Mouse (Mus musculus) heart, postnatal 4 days (tissue): Measurements from ENCODE around the gene Mmp20. TPM values are rescaled to one million over a fixed set of nuclear protein-coding genes. Genes with fewer than 3 reads are reported as not detected.

ENCODE experiments used
- DNase-seq: peaks from one replicate; pipeline ENCODE4 v3.0.0; 2021
- total RNA-seq, 2 experiments: library from RNA; stranded (reverse); gene quantifications; 2 replicates each; pipeline ENCODE4 v1.2.3; 2021

The Mmp20 gene
- not detected for total RNA-seq

GRCm38 (mm10) chr9:7627931-7628330 lies at the start of gene Mmp20:
TSS of gene Mmp20 (plus strand) at chr9:7628231.
- DNase-seq: no peak

DNA sequence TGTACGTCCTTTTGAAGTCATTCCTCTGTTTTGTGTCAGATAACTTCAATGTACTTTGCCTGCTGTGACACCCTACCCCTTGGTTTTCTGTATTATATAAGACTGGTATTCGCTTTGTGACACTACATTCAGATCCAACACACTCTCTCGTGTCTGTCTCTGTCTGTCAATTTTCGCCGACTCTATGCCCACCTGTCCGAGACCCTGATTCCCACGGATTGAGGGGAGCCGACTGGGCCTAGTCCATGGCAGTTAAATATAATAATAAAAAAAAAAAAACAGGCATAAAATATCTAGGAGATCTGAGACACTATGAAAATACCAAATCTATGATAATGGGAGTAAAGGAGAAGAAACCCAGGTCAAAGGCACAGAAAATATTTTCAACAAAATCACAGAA lies 38.0 kb upstream of the Mmp20 start:
- no peak for DNase-seq

DNA sequence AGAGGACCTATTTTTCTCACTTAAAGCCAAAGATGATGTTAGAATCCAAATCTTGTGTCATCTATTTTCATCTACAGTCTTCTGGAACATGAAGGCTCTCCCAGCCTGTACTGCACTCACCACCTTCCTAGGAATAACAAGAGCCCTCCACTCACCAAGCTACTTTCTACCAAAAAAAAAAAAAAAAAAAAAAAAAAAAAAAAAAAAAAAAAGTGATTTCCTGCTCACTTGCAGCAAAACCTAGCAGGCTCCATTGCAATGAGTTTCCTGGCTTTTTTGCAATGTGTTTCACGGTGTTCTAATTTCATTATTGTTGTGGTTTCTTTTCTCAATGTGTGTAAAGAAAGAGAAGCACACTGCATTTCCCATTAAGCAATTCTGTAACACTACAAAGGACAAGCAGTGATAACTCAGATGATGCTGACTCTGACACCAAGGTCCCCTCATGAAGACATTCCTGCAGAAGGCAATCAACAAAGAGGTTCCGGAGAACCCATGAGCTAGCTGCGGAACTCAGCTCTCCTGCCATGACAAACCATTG lies 34.7 kb upstream of the Mmp20 start:
- DNase-seq: no peak

DNA sequence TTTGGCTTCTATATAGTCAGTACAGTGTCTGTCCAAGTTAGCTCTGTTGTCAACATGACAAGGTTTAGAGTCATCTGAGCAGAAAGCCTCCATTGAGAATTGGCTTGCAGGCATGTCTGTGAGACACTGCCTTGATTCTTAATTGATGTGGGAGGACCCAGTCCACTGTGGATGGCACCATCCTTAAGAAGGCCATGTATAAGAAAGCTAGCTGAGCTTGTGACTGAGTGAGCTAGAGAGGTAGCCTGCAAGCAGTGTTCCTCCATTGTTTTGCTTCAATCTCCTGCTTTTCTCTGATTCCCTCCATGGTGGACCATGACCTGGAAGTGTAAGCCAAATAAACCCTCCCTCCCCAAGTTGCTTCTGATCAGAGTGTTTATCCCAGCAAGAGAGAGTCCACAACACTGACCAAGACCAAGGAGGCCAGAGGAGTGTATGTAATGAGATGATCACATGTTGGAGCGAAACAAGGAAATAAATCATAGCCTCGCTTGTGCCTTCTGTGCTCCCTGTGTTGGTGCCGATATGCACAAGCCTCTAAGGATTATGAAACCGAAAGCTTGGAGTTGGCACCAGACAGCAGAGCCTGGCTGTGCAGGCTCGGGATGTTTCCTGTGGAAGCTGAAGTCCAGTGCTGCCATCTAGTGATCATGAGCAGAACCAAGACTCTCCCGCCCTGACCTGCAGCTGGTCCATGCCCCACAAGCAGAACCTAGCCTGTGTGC lies 33.1 kb upstream of the Mmp20 start:
- peak; percentile 86 for DNase-seq

DNA sequence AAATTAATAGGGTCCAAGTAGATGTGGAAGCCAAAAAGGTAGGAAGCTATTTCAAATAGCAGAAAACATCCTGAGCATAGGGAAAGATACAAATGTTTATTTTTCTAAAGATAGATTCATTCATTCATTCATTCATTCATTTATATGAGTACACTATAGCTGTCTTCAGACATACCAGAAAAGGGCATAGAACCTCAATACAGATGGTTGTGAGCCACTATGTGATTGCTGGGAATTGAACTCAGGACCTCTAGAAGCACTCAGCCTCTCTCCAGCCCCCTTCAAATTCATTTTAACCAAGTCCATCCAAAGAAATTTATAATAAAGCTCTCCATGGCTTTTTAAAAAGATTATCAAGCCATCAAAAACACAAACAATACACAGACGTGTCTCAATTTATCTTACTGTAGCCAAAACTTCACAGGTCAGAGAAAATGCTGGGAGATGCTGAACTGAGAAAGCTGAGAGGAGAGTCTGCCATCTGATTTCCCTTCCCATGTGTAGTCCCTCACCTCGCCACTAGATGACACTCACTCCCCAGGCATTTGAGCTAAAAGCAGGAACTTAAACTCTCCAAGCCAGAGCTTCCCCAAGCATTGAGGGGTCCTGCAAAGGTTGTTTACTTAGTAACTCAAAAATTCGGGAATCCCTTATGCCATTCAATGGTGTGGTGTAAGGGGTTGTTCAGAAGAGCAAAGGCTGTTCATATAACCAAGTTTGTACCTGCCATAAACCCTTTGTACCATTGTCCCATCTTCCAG lies 24.9 kb upstream of the Mmp20 start:
- DNase-seq: peak; percentile 81

GRCm38 (mm10) chr9:7604005-7604404 lies 24.0 kb upstream of the Mmp20 start:
- DNase-seq: no peak

- DNase-seq: no peak
Observed at GRCm38 (mm10) chr9:7605638-7606037, 22.4 kb upstream of the Mmp20 start.

DNA sequence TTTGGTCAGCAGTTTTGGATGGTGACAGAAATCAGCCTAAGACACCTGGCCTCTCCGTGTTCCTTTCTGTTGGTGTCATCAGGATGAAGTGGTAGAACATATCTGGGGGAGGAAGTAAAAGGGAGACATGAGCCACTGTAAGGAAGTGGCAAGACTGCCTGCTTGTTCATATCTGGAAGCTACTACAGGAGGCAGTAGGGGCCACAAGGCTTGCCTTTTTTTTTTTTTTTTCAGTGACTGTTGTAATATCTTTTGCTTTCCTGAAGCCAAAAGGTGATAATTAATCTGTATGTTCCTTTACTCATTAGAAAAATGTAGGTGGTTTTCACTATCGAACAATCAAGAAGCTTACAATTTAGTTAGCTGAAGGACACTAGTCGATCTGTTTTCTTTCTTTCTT lies 5.4 kb upstream of the Mmp20 start:
- DNase-seq: no peak

DNA sequence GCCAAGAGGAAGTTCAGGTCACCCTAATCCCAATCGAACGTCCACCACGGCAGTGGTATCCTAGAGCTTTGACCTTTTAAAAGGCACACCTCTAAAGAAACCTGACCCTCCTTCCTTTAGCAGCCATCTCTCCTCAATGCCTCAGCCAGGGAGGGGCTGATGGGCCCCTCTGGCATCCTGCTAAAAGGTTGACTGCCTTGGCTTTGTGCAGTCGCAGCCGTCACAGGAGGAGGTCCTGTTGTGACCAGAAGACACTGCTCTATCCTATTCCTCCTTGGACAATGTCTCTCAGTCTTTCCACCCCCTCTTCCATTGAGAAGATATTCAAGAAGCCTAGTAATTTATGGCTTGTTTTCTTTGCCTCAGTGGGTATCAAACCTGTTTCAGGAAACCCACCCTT lies 5.9 kb downstream of the Mmp20 start:
- DNase-seq: no peak

DNA sequence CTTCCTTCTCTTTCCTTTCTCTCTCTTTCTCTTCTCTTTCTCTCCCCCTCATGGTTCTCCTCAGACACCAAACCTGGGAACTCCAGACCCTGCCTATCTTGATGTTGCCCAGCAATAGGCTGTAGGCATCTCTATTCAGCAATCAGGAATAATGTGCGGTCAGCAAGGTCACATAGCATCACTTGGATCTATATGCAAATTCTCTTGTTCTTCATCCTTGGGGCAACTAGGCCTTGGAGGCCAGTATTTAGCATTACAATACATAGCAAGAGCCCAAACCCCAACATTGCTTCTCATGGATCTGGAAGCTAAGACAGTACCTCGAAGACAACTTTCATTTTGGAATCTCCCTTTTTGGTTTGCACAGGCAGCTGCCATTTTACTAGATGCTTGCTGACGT lies 19.9 kb downstream of the Mmp20 start:
- DNase-seq: no peak

DNA sequence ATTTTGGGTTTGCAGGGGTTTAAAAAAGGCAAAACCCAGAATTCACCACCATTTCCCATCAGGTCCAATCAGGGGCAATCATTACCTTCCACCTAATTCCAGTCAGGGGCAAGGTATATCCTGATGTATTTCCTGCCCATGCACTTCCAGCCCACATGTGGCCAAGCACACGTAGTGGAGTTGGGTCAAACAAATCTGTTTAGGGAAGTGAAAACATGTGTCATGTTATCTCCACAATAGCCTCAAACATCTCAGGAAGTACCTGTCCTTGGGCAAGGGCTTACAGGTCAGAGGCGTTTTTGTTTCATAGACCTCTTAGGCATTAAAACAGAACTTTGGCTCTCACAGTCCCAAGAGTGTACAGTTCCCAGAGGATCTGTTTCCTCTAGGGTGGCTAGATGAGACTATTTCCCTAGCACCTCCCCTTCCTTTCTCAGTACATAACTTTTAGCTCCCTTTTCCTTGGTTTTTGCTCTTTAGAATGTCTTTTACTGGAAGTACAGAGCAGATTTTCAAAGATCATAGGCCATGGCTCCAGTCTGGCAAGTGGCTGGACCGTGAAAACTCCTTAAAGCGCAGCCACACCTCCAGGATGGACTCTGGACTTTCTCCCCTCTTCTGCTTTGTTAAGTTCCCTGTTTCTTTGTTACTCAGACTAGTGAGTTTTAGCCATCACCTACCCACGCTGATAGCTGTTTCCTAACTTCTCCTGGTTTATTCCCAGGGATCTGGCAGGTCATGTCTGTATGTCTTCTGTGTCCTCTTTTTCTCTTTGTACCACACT lies 22.6 kb downstream of the Mmp20 start:
- DNase-seq: no peak

- no peak for DNase-seq
Observed at GRCm38 (mm10) chr9:7652351-7653085, 24.5 kb downstream of the Mmp20 start.

- DNase-seq: no peak
Observed at GRCm38 (mm10) chr9:7657946-7658345, 29.9 kb downstream of the Mmp20 start.

DNA sequence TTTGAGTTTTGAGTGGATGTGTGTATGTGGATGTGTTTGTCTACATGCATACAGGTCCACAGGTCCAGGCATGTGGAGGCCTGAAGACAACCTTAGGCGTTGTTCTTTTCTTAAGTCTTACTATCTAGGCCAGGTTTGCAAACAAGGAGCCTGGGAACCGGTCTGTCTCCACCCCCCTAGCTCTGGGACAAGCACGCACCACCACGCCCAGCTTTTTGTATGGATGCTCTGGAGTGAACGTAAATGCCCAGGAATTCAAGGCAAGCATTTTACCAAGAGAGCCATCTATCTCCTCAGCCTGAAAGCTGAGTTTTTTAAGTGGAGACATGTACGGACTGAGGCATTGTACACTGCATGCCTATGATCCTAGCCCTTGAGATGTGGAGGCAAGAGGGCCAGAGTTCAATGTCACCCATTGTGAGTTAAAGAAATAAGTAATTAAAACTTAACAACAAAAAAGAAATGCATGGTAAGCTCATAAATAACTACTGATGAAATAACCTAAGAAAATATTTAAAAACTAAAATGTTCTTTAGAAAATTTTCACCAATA lies 31.5 kb downstream of the Mmp20 start:
- no peak for DNase-seq

GRCm38 (mm10) chr9:7661371-7661770 lies 33.3 kb downstream of the Mmp20 start:
- no peak for DNase-seq

GRCm38 (mm10) chr9:7669674-7670073 lies 41.6 kb downstream of the Mmp20 start:
- no peak for DNase-seq

- DNase-seq: no peak
Observed at GRCm38 (mm10) chr9:7672985-7673384, 45.0 kb downstream of the Mmp20 start.

DNA sequence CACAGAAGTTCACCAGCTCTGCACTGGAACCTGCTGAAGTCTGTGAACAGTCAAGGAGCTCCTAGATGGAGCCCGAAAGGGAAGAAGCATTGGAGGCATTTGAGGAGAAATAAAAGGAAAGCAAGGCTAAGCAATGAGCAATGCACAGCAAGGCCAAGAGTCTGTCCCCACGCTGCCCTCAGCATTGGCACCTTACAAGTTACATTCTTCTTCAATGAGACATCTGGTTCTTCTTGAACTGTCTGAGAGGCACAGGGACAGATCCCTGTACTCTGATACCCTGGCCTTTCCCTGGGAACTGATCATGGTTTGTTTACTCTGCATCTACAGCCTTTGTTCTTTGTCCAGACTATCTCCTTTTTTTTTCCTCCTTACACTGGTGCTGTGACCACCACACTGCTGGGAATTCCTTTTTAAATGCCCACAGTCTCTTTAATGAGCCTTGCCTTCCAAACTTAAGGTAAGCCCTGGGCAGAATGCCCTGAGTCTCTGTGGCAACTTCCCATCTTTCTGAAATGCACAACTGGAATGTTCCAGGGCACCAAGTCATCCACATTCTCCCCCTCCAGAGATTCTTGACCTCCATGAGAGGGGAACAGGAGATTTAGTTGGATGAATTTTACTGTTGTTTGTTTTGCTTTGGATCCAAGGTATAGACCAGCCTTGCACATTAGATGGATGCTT lies 50.3 kb downstream of the Mmp20 start:
- DNase-seq: no peak

GRCm38 (mm10) chr9:7682081-7682618 lies 54.1 kb downstream of the Mmp20 start:
- no peak for DNase-seq

DNA sequence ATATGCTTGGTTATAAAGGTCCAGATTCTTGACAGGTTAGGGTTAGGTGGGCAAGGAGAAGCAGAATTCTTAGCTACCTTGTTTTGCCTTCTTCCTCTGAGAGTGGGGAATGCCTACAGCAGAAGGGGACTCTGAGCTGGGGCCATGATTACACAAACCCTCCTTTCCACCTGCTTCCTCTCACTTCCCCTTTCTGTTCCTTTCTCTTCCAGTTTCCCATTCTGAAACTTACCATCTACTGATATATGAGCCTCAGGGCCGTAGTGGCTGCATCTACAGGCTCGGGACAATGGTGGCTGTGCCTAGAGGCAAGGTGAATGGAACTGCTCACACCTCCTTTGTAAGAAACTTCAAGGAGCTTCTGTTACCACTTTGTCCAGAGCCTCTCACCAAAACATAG lies 58.0 kb downstream of the Mmp20 start:
- DNase-seq: no peak

- DNase-seq: no peak
Observed at GRCm38 (mm10) chr9:7689799-7690198, 61.8 kb downstream of the Mmp20 start.
